Mouse (Mus musculus): Measurements from ENCODE around the gene Gm17349. TPM values are rescaled to one million over a fixed set of nuclear protein-coding genes. Genes with fewer than 3 reads are reported as not detected.
A peak's percentile ranks its signal among the peaks of the same experiment; 100 is the strongest.

The Gm17349 gene
- polyA plus RNA-seq, 1 experiment from 2014 or later = not detected

GRCm38 (mm10) chr15:99725341-99726155 is 20.3 kb upstream of the Gm17349 start, which contains the start of gene Cox14:
TSS of gene Cox14 (plus strand) at chr15:99725618.
- DNase-seq (ENCODE audit: low spot score) = peak; percentile 95
- Histone ChIP-seq H3K4me3 (peak within 1 kb of the TSS; percentile 98), H3K36me3 (peaks cover 62% of the 10 kb centered on the region), H3K4me1 (peaks cover 47% of the 10 kb centered on the region), H3K27ac (replicated peaks) (peak within 1 kb of the TSS; percentile 93), H3K27me3 (ENCODE audit: low read depth, poor library complexity, severe bottlenecking) (no peaks in the 10 kb centered on the region), H3K9me3 (replicated peaks) (no peaks in the 10 kb centered on the region; the same call in 1 of the 2 replicates)
- under 1% methylated on average over 68 of the region's 68 CpGs for WGBS

GRCm38 (mm10) chr15:99724292-99725021 is 19.2 kb upstream of the Gm17349 start:
- no peaks in the 10 kb centered on the region; the same call in 1 of the 2 replicates for H3K9me3 ChIP-seq (replicated peaks)
- H3K4me1 ChIP-seq = peaks cover 54% of the 10 kb centered on the region
- peak; percentile 61 for DNase-seq (ENCODE audit: low spot score)
- no peaks in the 10 kb centered on the region for H3K27me3 ChIP-seq (ENCODE audit: low read depth, poor library complexity, severe bottlenecking)
- H3K4me3 ChIP-seq = peak overlapping the region; percentile 98
- peaks cover 61% of the 10 kb centered on the region for H3K36me3 ChIP-seq
- WGBS = 10% methylated on average over 16 of the region's 16 CpGs
- peak overlapping the region; percentile 93 for H3K27ac ChIP-seq (replicated peaks)

GRCm38 (mm10) chr15:99723515-99724291 is 18.4 kb upstream of the Gm17349 start:
- peaks cover 55% of the 10 kb centered on the region for H3K4me1 ChIP-seq
- 10% methylated on average over 11 of the region's 11 CpGs for WGBS
- peak overlapping the region; percentile 93 for H3K27ac ChIP-seq (replicated peaks)
- no peaks in the 10 kb centered on the region for H3K27me3 ChIP-seq (ENCODE audit: low read depth, poor library complexity, severe bottlenecking)
- H3K9me3 ChIP-seq (replicated peaks) = no peaks in the 10 kb centered on the region; the same call in 1 of the 2 replicates
- H3K4me3 ChIP-seq = peak overlapping the region; percentile 98
- peak; percentile 49 for DNase-seq (ENCODE audit: low spot score)
- peaks cover 61% of the 10 kb centered on the region for H3K36me3 ChIP-seq

GRCm38 (mm10) chr15:99723120-99723514 is 17.8 kb upstream of the Gm17349 start:
- peaks cover 61% of the 10 kb centered on the region for H3K36me3 ChIP-seq
- no peaks in the 10 kb centered on the region for H3K9me3 ChIP-seq (replicated peaks)
- H3K4me1 ChIP-seq = peaks cover 61% of the 10 kb centered on the region
- 45% methylated on average over 10 of the region's 10 CpGs for WGBS
- H3K27ac ChIP-seq (replicated peaks) = peak overlapping the region; percentile 93
- no peak for DNase-seq (ENCODE audit: low spot score)
- 0 out of 2 replicates have a peak overlapping the region, but pooled peaks have one; percentile 98 for H3K4me3 ChIP-seq
- H3K27me3 ChIP-seq (ENCODE audit: low read depth, poor library complexity, severe bottlenecking) = no peaks in the 10 kb centered on the region

GRCm38 (mm10) chr15:99721921-99722743 is 16.8 kb upstream of the Gm17349 start:
- H3K36me3 ChIP-seq = peaks cover 62% of the 10 kb centered on the region
- no peak overlapping the region for H3K27ac ChIP-seq (replicated peaks)
- 86% methylated on average over 25 of the region's 25 CpGs for WGBS
- no peaks in the 10 kb centered on the region for H3K9me3 ChIP-seq (replicated peaks)
- no peak for DNase-seq (ENCODE audit: low spot score)
- no peaks in the 10 kb centered on the region for H3K27me3 ChIP-seq (ENCODE audit: low read depth, poor library complexity, severe bottlenecking)
- peaks cover 70% of the 10 kb centered on the region for H3K4me1 ChIP-seq
- H3K4me3 ChIP-seq = no peak overlapping the region

- peaks cover 80% of the 10 kb centered on the region for H3K36me3 ChIP-seq
- H3K27me3 ChIP-seq (ENCODE audit: low read depth, poor library complexity, severe bottlenecking) = no peaks in the 10 kb centered on the region
- H3K4me1 ChIP-seq = peaks cover 67% of the 10 kb centered on the region
- no peaks in the 10 kb centered on the region for H3K9me3 ChIP-seq (replicated peaks)
- H3K27ac ChIP-seq (replicated peaks) = no peak overlapping the region; the same call in 1 of the 2 replicates
- DNase-seq (ENCODE audit: low spot score) = no peak
- H3K4me3 ChIP-seq = no peak overlapping the region
- 74% methylated on average over 8 of the region's 8 CpGs for WGBS
These were observed 14.6 kb upstream of the Gm17349 start for GRCm38 (mm10) chr15:99719865-99720264.

GRCm38 (mm10) chr15:99718461-99719021 is 13.3 kb upstream of the Gm17349 start:
- Histone ChIP-seq H3K4me3 (no peak overlapping the region), H3K27ac (replicated peaks) (no peak overlapping the region), H3K9me3 (replicated peaks) (no peaks in the 10 kb centered on the region), H3K27me3 (ENCODE audit: low read depth, poor library complexity, severe bottlenecking) (no peaks in the 10 kb centered on the region), H3K4me1 (peaks cover 60% of the 10 kb centered on the region), H3K36me3 (peaks cover 91% of the 10 kb centered on the region)
- 88% methylated on average over 9 of the region's 9 CpGs for WGBS
- DNase-seq (ENCODE audit: low spot score) = no peak

- H3K36me3 ChIP-seq = peaks cover 94% of the 10 kb centered on the region
- DNase-seq (ENCODE audit: low spot score) = no peak
- 77% methylated on average over 22 of the region's 26 CpGs for WGBS
These were observed 12.4 kb upstream of the Gm17349 start, which contains the start of gene Gpd1 for GRCm38 (mm10) chr15:99717386-99718334. TSS of gene Gpd1 (plus strand) at chr15:99717515.

GRCm38 (mm10) chr15:99716814-99717213 is 11.5 kb upstream of the Gm17349 start:
- no peaks in the 10 kb centered on the region for H3K9me3 ChIP-seq (replicated peaks)
- H3K27ac ChIP-seq (replicated peaks) = no peak overlapping the region
- no peak for DNase-seq (ENCODE audit: low spot score)
- H3K27me3 ChIP-seq (ENCODE audit: low read depth, poor library complexity, severe bottlenecking) = no peaks in the 10 kb centered on the region
- peaks cover 94% of the 10 kb centered on the region for H3K36me3 ChIP-seq
- peaks cover 51% of the 10 kb centered on the region for H3K4me1 ChIP-seq
- WGBS = 85% methylated on average over 12 of the region's 12 CpGs
- H3K4me3 ChIP-seq = no peak overlapping the region

More at GRCm38 (mm10) chr15:99717386-99718334, 12.4 kb upstream of the Gm17349 start, which contains the start of gene Gpd1:
- Histone ChIP-seq H3K4me3 (no peak within 1 kb of the TSS), H3K27ac (replicated peaks) (0 out of 2 replicates have a peak within 1 kb of the TSS, but pooled peaks have one; percentile 46), H3K4me1 (peaks cover 59% of the 10 kb centered on the region), H3K9me3 (replicated peaks) (no peaks in the 10 kb centered on the region), H3K27me3 (ENCODE audit: low read depth, poor library complexity, severe bottlenecking) (no peaks in the 10 kb centered on the region)

GRCm38 (mm10) chr15:99715982-99716746 is 10.9 kb upstream of the Gm17349 start:
- H3K36me3 ChIP-seq = peaks cover 94% of the 10 kb centered on the region
- H3K4me1 ChIP-seq = peaks cover 50% of the 10 kb centered on the region
- WGBS = 80% methylated on average over 11 of the region's 11 CpGs
- H3K9me3 ChIP-seq (replicated peaks) = no peaks in the 10 kb centered on the region
- no peak overlapping the region for H3K4me3 ChIP-seq
- peak overlapping the region; percentile 28; the same call in 1 of the 2 replicates for H3K27ac ChIP-seq (replicated peaks)
- no peak for DNase-seq (ENCODE audit: low spot score)
- no peaks in the 10 kb centered on the region for H3K27me3 ChIP-seq (ENCODE audit: low read depth, poor library complexity, severe bottlenecking)
